Mouse (Mus musculus) forebrain, embryonic 11.5 days (tissue): ENCODE measurements around the gene Cacna1c. TPM values are rescaled to one million over a fixed set of nuclear protein-coding genes. Genes with fewer than 3 reads are reported as not detected.
A peak's percentile ranks its signal among the peaks of the same experiment; 100 is the strongest.

ENCODE experiments used
- ATAC-seq: fragments of 200-750 bp; cut with Nextera tagmentation; replicated peaks from 2 replicates; pipeline ENCODE4 v1.8.0; 2017; ENCODE audit warnings: moderate TSS enrichment; ENCODE audit not compliant: low FRiP score
- DNase-seq: peaks from one replicate; pipeline ENCODE4 v3.0.0-alpha.2; 2017; ENCODE audit warnings: low spot score
- H3K27ac ChIP-seq: fragments of 300-500 bp; sonication (generic); 2 replicates; pipeline ENCODE4 v1.5.1; 2014; ENCODE audit warnings: low read depth, low read length
- H3K27me3 ChIP-seq: fragments of 300-500 bp; sonication (generic); 2 replicates; pipeline ENCODE4 v1.6.1; 2014; ENCODE audit warnings: mild to moderate bottlenecking, low read length, mixed read lengths; ENCODE audit not compliant: control insufficient read depth, insufficient read depth
- H3K36me3 ChIP-seq: fragments of 300-500 bp; sonication (generic); 2 replicates; pipeline ENCODE4 v1.6.1; 2014; ENCODE audit warnings: mild to moderate bottlenecking, low read length, moderate library complexity, mixed read lengths; ENCODE audit not compliant: control insufficient read depth, insufficient read depth
- H3K4me1 ChIP-seq: fragments of 300-500 bp; sonication (generic); replicated peaks from 2 replicates; pipeline ENCODE4 v1.6.1; 2014; ENCODE audit warnings: low read length, mixed read lengths; ENCODE audit not compliant: control insufficient read depth, insufficient read depth
- H3K4me2 ChIP-seq: fragments of 300-500 bp; sonication (generic); 2 replicates; pipeline ENCODE4 v1.6.1; 2014; ENCODE audit warnings: low read depth, mild to moderate bottlenecking, low read length, moderate library complexity, mixed read lengths; ENCODE audit not compliant: severe bottlenecking
- H3K4me3 ChIP-seq: fragments of 300-500 bp; sonication (generic); 2 replicates; pipeline ENCODE4 v1.5.1; 2014; ENCODE audit warnings: low read depth, low read length
- H3K9ac ChIP-seq: fragments of 300-500 bp; sonication (generic); 2 replicates; pipeline ENCODE4 v1.6.1; 2014; ENCODE audit warnings: low read length
- H3K9me3 ChIP-seq: fragments of 300-500 bp; sonication (generic); 2 replicates; pipeline ENCODE4 v1.6.1; 2016; ENCODE audit warnings: low read length, mixed read lengths; ENCODE audit not compliant: control insufficient read depth
- WGBS: fragments of 180-500 bp; shearing (Covaris S2); extraction: QIAGEN DNeasy Blood & Tissue Kit; methylation state at CpG from one replicate; pipeline ENCODE4 v1.1.7; 2014; 5-methylcytosine and 5-hydroxymethylcytosine counted together
- polyA plus RNA-seq: library from polyadenylated mRNA; unstranded; fragments of >200 nt; fragmentation: Nextera tagmentation; extraction: Ambion mirVana; gene quantifications from 2 replicates; pipeline ENCODE4 v1.2.1, GENCODE M21; 2014

Cacna1c gene
- polyA plus RNA-seq, 1 experiment from 2014 or later, result 4.8 TPM

DNA sequence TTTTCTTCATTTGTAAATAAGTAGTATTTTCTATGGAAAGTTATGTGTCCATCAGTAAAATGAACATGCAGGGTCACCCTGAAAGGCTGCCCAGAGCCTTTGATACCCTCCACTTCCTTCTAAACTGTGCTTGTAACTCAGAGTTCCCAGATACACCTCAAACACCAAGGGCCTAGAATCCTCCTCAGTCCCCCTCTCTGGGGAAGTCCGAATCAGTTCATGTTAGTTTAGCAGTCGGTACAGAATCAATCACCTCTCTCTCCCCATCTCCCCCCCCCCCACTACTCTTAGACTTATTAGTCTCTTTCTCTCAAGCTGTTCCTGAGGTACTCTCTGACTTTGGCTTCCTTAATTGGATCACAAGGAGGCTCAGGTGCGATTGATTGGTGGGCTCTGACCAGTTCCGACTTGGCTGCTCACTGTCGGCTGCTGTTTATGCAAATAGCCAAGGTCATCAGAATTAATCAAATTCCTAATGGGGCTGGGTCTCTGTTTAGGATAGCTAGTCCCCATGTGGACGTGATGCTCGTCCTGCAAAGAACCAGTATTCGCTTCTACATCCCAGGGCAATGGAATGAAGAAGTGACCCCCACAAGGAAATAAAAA is 3.2 kb upstream of the Cacna1c start:
- WGBS, result 36% methylated on average over 8 of the region's 8 CpGs
- H3K36me3 ChIP-seq, result no peaks in the 10 kb centered on the region; the same call in 1 of the 2 replicates
- peaks cover 7% of the 10 kb centered on the region; the same call in 1 of the 2 replicates for H3K4me1 ChIP-seq
- H3K9ac ChIP-seq, result no peak overlapping the region
- ATAC-seq (0 out of 2 replicates have a peak, but pooled peaks have one; percentile 30), DNase-seq (peak; percentile 47)
- H3K4me2 ChIP-seq, result no peak overlapping the region
- H3K4me3 ChIP-seq, result no peak overlapping the region
- no peaks in the 10 kb centered on the region for H3K27me3 ChIP-seq
- H3K27ac ChIP-seq, result peak overlapping the region; percentile 69
- no peaks in the 10 kb centered on the region for H3K9me3 ChIP-seq

DNA sequence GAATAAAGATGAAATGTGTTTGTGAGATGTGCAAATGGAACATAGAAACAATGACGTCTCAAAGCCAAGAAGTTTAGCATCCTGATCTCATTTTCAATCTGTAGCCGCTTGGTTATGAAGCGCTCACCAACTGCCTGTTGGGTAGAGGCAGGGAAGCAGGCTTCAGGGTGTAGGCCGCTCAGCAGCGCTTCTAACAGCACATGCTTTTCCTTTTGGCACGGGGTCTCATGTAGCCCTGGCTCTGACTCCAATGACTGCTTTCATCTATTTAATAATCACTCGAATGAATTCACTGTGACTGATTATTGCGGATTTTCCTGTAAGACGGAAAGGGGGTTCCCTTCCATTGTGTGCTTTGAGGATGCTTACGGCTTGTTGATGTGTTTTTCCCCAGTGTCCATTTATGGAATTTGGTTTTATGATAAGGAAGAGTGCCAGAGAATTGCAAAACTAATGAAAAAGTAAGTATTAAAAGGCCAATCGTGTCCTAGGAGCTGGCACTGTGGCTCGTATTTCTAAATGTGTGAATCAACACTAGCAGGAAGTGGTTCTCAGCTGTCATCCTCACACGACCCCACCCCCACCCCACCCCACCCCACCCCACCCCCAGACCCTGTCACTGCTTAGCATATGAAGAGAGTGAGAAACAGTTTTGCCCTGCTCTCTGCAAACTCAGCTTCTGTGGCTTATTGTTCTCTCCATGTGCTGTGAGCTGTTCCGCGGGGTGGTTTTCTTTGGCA is 2.5 kb upstream of the Cacna1c start:
- whole genome bisulfite sequencing, result 50% methylated on average over 15 of the region's 15 CpGs
- peak; percentile 61; the same call in 1 of the 2 replicates for ATAC-seq
- H3K36me3 ChIP-seq, result no peaks in the 10 kb centered on the region; the same call in 1 of the 2 replicates
- peaks cover 7% of the 10 kb centered on the region; the same call in 1 of the 2 replicates for H3K4me1 ChIP-seq
- H3K4me2 ChIP-seq, result no peak overlapping the region
- H3K9me3 ChIP-seq, result no peaks in the 10 kb centered on the region
- DNase-seq, result peak; percentile 50
- H3K27me3 ChIP-seq, result no peaks in the 10 kb centered on the region
- H3K27ac ChIP-seq, result peak overlapping the region; percentile 69
- H3K4me3 ChIP-seq, result no peak overlapping the region
- no peak overlapping the region for H3K9ac ChIP-seq

DNA sequence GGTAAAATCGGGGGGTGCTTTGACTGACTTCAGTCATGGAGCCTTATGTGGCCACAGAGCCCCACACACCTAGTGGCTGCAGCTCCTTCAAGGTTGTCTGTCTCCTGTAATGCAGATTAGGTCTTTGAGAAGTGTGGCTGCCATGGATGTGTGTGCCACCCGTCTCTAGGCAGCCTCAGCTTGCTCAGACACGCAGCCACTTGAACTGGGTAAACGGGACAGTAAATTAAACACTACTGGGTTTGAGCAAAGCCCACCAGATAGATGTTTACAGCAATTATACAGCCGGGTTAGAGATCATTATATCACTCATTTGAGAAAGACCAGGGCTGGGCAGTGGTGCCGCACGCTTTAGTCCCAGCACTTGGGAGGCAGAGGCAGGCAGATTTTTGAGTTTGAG is 1.6 kb downstream of the Cacna1c start:
- DNase-seq (no peak), ATAC-seq (no peak)
- H3K27me3 ChIP-seq, result no peaks in the 10 kb centered on the region
- 87% methylated on average over 7 of the region's 7 CpGs for WGBS
- no peak overlapping the region for H3K4me2 ChIP-seq
- H3K36me3 ChIP-seq, result peaks cover 2% of the 10 kb centered on the region; the same call in 1 of the 2 replicates
- H3K27ac ChIP-seq, result no peak overlapping the region
- no peak overlapping the region for H3K4me3 ChIP-seq
- peaks cover 7% of the 10 kb centered on the region; the same call in 1 of the 2 replicates for H3K4me1 ChIP-seq
- H3K9ac ChIP-seq, result no peak overlapping the region
- H3K9me3 ChIP-seq, result no peaks in the 10 kb centered on the region

DNA sequence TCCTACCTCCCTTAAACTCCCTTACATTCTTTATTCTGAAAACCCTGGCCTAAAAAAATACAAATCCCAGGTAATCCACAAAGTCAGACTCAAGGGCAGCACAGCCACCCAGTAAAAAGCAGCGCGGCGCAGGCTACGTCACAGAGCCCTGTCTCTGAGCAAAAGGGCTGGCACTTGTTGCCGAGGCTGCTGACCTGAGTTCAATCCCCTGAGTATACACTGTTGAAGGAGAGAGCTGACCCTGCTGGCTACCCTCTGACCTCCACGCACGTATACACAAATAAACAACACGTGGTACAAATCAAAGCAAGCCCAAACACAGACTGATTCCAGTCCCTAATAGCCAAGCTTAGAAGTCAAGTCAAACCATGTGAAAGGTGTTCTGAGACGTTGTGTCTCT is 2.1 kb downstream of the Cacna1c start:
- Histone ChIP-seq H3K27me3 (no peaks in the 10 kb centered on the region), H3K9me3 (no peaks in the 10 kb centered on the region), H3K4me3 (no peak overlapping the region), H3K36me3 (peaks cover 2% of the 10 kb centered on the region; the same call in 1 of the 2 replicates), H3K4me2 (no peak overlapping the region), H3K9ac (no peak overlapping the region), H3K27ac (no peak overlapping the region), H3K4me1 (peaks cover 6% of the 10 kb centered on the region; the same call in 1 of the 2 replicates)
- DNase-seq (no peak), ATAC-seq (no peak)
- WGBS, result 82% methylated on average over 9 of the region's 9 CpGs

DNA sequence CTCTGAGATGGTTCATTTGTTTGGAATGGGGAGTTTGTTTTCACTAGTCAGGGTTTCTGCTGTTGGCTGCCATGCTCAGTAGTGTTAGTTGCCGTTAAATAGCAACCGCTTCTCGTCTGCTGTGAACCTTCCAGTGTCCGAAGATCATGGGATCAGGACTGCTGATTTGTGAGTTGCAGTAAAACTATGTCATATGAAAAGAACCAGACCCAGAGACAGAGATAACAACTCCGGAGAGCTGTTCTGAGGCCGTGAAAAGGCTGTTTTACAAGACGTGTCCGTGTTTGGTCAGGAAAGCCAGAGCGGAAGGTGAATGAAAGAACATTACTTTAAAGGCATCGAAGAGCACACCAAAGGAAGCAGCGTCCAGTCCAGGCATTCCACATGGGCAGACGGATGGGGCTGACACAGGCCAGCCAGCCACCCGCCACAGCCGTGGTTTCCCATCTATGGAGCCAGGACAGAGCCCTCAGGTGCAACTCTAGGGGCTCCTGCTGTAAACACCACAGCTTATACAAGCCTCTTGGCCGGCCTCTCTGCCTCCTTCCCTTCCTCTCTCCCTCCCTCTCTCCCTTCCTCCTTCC is 2.6 kb downstream of the Cacna1c start:
- no peak overlapping the region for H3K4me2 ChIP-seq
- H3K4me3 ChIP-seq, result no peak overlapping the region
- H3K9ac ChIP-seq, result no peak overlapping the region
- DNase-seq, result no peak
- peaks cover 2% of the 10 kb centered on the region; the same call in 1 of the 2 replicates for H3K36me3 ChIP-seq
- peaks cover 3% of the 10 kb centered on the region; the same call in 1 of the 2 replicates for H3K4me1 ChIP-seq
- ATAC-seq, result no peak
- no peaks in the 10 kb centered on the region for H3K9me3 ChIP-seq
- no peak overlapping the region for H3K27ac ChIP-seq
- H3K27me3 ChIP-seq, result no peaks in the 10 kb centered on the region
- 94% methylated on average over 15 of the region's 15 CpGs for WGBS

DNA sequence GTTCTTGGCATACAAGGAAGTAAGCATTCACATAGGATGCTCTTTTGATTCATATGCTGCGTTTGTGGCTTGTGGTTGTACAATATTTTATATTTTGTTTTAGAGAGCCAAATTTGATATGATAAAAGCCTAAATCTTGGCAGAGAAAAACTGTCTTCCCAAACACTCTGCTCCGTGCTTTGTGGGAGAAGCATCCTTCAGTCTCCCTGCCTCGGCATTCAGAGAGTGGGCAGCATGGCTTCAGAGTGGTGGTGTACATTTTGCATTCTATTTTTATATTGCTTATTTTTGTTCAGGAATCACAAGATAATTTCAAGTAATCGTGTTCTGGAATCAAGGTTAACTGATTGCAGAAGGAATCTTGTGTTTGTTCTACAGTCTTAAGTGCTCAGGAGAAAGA is 4.7 kb downstream of the Cacna1c start:
- ATAC-seq (no peak), DNase-seq (no peak)
- WGBS, result 93% methylated on average over 4 of the region's 4 CpGs
- H3K4me2 ChIP-seq, result no peak overlapping the region
- H3K27me3 ChIP-seq, result no peaks in the 10 kb centered on the region
- H3K9me3 ChIP-seq, result no peaks in the 10 kb centered on the region
- H3K4me1 ChIP-seq, result no peaks in the 10 kb centered on the region
- H3K4me3 ChIP-seq, result no peak overlapping the region
- peaks cover 2% of the 10 kb centered on the region; the same call in 1 of the 2 replicates for H3K36me3 ChIP-seq
- no peak overlapping the region for H3K9ac ChIP-seq
- H3K27ac ChIP-seq, result no peak overlapping the region

DNA sequence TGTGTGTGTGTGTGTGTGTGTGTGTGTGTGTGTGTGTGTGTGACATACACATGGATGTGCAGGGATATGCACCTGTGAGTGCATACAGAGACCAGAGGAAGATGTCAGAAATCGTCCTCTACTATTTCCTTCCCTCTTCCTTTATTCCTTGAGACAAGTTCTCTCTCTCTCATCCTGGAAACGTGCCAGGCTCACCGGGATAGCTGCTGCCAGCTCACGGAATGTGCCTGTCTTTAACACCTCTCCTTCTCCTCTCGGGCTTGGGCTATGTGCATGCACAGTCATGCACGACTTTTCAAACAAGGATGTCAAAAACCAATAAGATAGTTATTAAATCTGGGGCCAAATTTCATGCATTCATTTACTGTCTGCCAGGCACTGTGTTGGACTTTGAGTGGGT is 8.6 kb downstream of the Cacna1c start:
- no peak overlapping the region for H3K27ac ChIP-seq
- no peaks in the 10 kb centered on the region for H3K4me1 ChIP-seq
- no peak overlapping the region for H3K9ac ChIP-seq
- peaks cover 2% of the 10 kb centered on the region; the same call in 1 of the 2 replicates for H3K36me3 ChIP-seq
- ATAC-seq, result no peak
- no peak for DNase-seq
- no peaks in the 10 kb centered on the region for H3K9me3 ChIP-seq
- H3K4me2 ChIP-seq, result no peak overlapping the region
- H3K27me3 ChIP-seq, result no peaks in the 10 kb centered on the region
- H3K4me3 ChIP-seq, result no peak overlapping the region
- 83% methylated on average over 6 of the region's 6 CpGs for WGBS

DNA sequence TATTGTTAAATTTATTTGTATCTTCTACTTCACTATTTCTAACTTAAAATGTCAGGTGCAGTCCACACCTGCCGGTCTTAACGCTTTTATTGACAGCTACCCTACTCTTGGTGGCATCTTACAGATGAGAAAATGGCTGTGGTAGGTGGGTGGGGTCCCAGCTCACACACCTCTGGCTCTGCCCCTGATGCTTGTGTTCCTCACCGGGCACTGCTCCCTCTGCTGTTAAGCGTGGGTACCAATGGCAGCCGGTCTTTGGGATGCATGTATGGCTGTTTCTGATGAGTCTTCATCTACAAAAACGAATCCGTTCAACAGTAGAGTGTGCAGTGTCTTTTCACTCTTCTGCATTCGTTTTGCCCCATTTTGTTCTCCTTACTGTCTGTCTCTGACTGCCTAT is 9.6 kb downstream of the Cacna1c start:
- Histone ChIP-seq H3K4me1 (no peaks in the 10 kb centered on the region), H3K4me3 (no peak overlapping the region), H3K9ac (no peak overlapping the region), H3K27me3 (no peaks in the 10 kb centered on the region), H3K27ac (no peak overlapping the region), H3K9me3 (no peaks in the 10 kb centered on the region), H3K36me3 (no peaks in the 10 kb centered on the region; the same call in 1 of the 2 replicates), H3K4me2 (no peak overlapping the region)
- ATAC-seq (no peak), DNase-seq (no peak)
- WGBS, result 60% methylated on average over 8 of the region's 8 CpGs
